Mouse (Mus musculus): ENCODE measurements around the gene Tnfaip8l1. TPM values are rescaled to one million over a fixed set of nuclear protein-coding genes. Genes with fewer than 3 reads are reported as not detected.

The Tnfaip8l1 gene
- polyA plus RNA-seq, 1 experiment from 2014 or later = 4.8 TPM

- Histone ChIP-seq H3K9ac (no peak overlapping the region), H3K9me3 (replicated peaks) (no peaks in the 10 kb centered on the region), H3K36me3 (peaks cover 99% of the 10 kb centered on the region), H3K27me3 (replicated peaks) (no peaks in the 10 kb centered on the region), H3K4me2 (no peak overlapping the region), H3K4me3 (no peak overlapping the region), H3K27ac (ENCODE audit: poor library complexity, severe bottlenecking) (no peak overlapping the region), H3K4me1 (replicated peaks) (no peaks in the 10 kb centered on the region)
- 82% methylated on average over 6 of the region's 6 CpGs for WGBS
- ATAC-seq (ENCODE audit: insufficient number of reproducible peaks, low FRiP score) = no peak
Observed at GRCm38 (mm10) chr17:56206986-56207674, 44.9 kb downstream of the Tnfaip8l1 start.

GRCm38 (mm10) chr17:56207963-56208530, 45.8 kb downstream of the Tnfaip8l1 start:
- 85% methylated on average over 9 of the region's 9 CpGs for WGBS
- H3K27ac ChIP-seq (ENCODE audit: poor library complexity, severe bottlenecking) = no peak overlapping the region
- H3K36me3 ChIP-seq = peaks cover 89% of the 10 kb centered on the region
- no peak overlapping the region for H3K4me2 ChIP-seq
- no peak for ATAC-seq (ENCODE audit: insufficient number of reproducible peaks, low FRiP score)
- H3K9me3 ChIP-seq (replicated peaks) = no peaks in the 10 kb centered on the region
- H3K9ac ChIP-seq = no peak overlapping the region
- H3K4me3 ChIP-seq = no peak overlapping the region
- no peaks in the 10 kb centered on the region for H3K27me3 ChIP-seq (replicated peaks)
- peaks cover 5% of the 10 kb centered on the region; the same call in 1 of the 2 replicates for H3K4me1 ChIP-seq (replicated peaks)

- 87% methylated on average over 3 of the region's 3 CpGs for WGBS
- Histone ChIP-seq H3K4me2 (no peak overlapping the region), H3K36me3 (peaks cover 82% of the 10 kb centered on the region), H3K9ac (no peak overlapping the region), H3K27ac (ENCODE audit: poor library complexity, severe bottlenecking) (no peak overlapping the region), H3K27me3 (replicated peaks) (no peaks in the 10 kb centered on the region), H3K4me1 (replicated peaks) (peaks cover 7% of the 10 kb centered on the region; the same call in 1 of the 2 replicates), H3K9me3 (replicated peaks) (no peaks in the 10 kb centered on the region), H3K4me3 (no peak overlapping the region)
- ATAC-seq (ENCODE audit: insufficient number of reproducible peaks, low FRiP score) = no peak
Observed at GRCm38 (mm10) chr17:56208821-56209220, 46.5 kb downstream of the Tnfaip8l1 start.

GRCm38 (mm10) chr17:56211090-56211489, 48.8 kb downstream of the Tnfaip8l1 start:
- Histone ChIP-seq H3K36me3 (peaks cover 69% of the 10 kb centered on the region), H3K4me2 (no peak overlapping the region), H3K4me3 (no peak overlapping the region), H3K9me3 (replicated peaks) (no peaks in the 10 kb centered on the region), H3K27me3 (replicated peaks) (no peaks in the 10 kb centered on the region), H3K27ac (ENCODE audit: poor library complexity, severe bottlenecking) (no peak overlapping the region), H3K9ac (no peak overlapping the region), H3K4me1 (replicated peaks) (peaks cover 9% of the 10 kb centered on the region)
- no peak for ATAC-seq (ENCODE audit: insufficient number of reproducible peaks, low FRiP score)
- 74% methylated on average over 2 of the region's 2 CpGs for WGBS

- WGBS = 64% methylated on average over 6 of the region's 6 CpGs
- Histone ChIP-seq H3K27me3 (replicated peaks) (no peaks in the 10 kb centered on the region), H3K9me3 (replicated peaks) (no peaks in the 10 kb centered on the region), H3K36me3 (peaks cover 53% of the 10 kb centered on the region), H3K4me3 (no peak overlapping the region), H3K4me2 (no peak overlapping the region), H3K27ac (ENCODE audit: poor library complexity, severe bottlenecking) (no peak overlapping the region), H3K9ac (no peak overlapping the region), H3K4me1 (replicated peaks) (peaks cover 25% of the 10 kb centered on the region)
- no peak for ATAC-seq (ENCODE audit: insufficient number of reproducible peaks, low FRiP score)
Observed at GRCm38 (mm10) chr17:56212676-56213075, 50.4 kb downstream of the Tnfaip8l1 start.

GRCm38 (mm10) chr17:56214229-56214628, 52.0 kb downstream of the Tnfaip8l1 start:
- no peak for ATAC-seq (ENCODE audit: insufficient number of reproducible peaks, low FRiP score)
- no peak overlapping the region for H3K9ac ChIP-seq
- peaks cover 38% of the 10 kb centered on the region for H3K36me3 ChIP-seq
- H3K9me3 ChIP-seq (replicated peaks) = no peaks in the 10 kb centered on the region
- H3K27me3 ChIP-seq (replicated peaks) = no peaks in the 10 kb centered on the region
- peaks cover 30% of the 10 kb centered on the region for H3K4me1 ChIP-seq (replicated peaks)
- no peak overlapping the region for H3K4me3 ChIP-seq
- WGBS = 74% methylated on average over 1 of the region's 1 CpGs
- H3K4me2 ChIP-seq = no peak overlapping the region
- no peak overlapping the region for H3K27ac ChIP-seq (ENCODE audit: poor library complexity, severe bottlenecking)

GRCm38 (mm10) chr17:56217670-56218069, 55.4 kb downstream of the Tnfaip8l1 start:
- Histone ChIP-seq H3K4me3 (peak overlapping the region; percentile 98), H3K27me3 (replicated peaks) (0 out of 2 replicates have a peak, but pooled peaks cover 2% of the 10 kb centered on the region), H3K27ac (ENCODE audit: poor library complexity, severe bottlenecking) (no peak overlapping the region), H3K36me3 (peaks cover 10% of the 10 kb centered on the region), H3K4me2 (peak overlapping the region; percentile 81), H3K4me1 (replicated peaks) (peaks cover 29% of the 10 kb centered on the region), H3K9me3 (replicated peaks) (no peaks in the 10 kb centered on the region), H3K9ac (peak overlapping the region; percentile 97)
- no peak for ATAC-seq (ENCODE audit: insufficient number of reproducible peaks, low FRiP score)
- WGBS = 64% methylated on average over 13 of the region's 13 CpGs

GRCm38 (mm10) chr17:56218377-56219191, 56.3 kb downstream of the Tnfaip8l1 start, which contains the start of gene Dpp9:
Gene Dpp9 (minus strand): TSS chr17:56218905.
- Histone ChIP-seq H3K4me3 (peak within 1 kb of the TSS; percentile 98), H3K27me3 (replicated peaks) (0 out of 2 replicates have a peak, but pooled peaks cover 3% of the 10 kb centered on the region), H3K36me3 (peaks cover 10% of the 10 kb centered on the region), H3K9ac (peak within 1 kb of the TSS; percentile 97), H3K9me3 (replicated peaks) (no peaks in the 10 kb centered on the region), H3K27ac (ENCODE audit: poor library complexity, severe bottlenecking) (peak within 1 kb of the TSS; percentile 85), H3K4me2 (peak within 1 kb of the TSS; percentile 81), H3K4me1 (replicated peaks) (peaks cover 23% of the 10 kb centered on the region)
- under 1% methylated on average over 75 of the region's 78 CpGs for WGBS
- ATAC-seq (ENCODE audit: insufficient number of reproducible peaks, low FRiP score) = peak; percentile 98

GRCm38 (mm10) chr17:56219251-56219650, 57.0 kb downstream of the Tnfaip8l1 start:
- H3K4me2 ChIP-seq = peak overlapping the region; percentile 81
- ATAC-seq (ENCODE audit: insufficient number of reproducible peaks, low FRiP score) = no peak
- 39% methylated on average over 12 of the region's 12 CpGs for WGBS
- 0 out of 2 replicates have a peak, but pooled peaks cover 3% of the 10 kb centered on the region for H3K27me3 ChIP-seq (replicated peaks)
- peak overlapping the region; percentile 97 for H3K9ac ChIP-seq
- H3K36me3 ChIP-seq = peaks cover 10% of the 10 kb centered on the region
- peaks cover 23% of the 10 kb centered on the region for H3K4me1 ChIP-seq (replicated peaks)
- H3K9me3 ChIP-seq (replicated peaks) = no peaks in the 10 kb centered on the region
- peak overlapping the region; percentile 72 for H3K27ac ChIP-seq (ENCODE audit: poor library complexity, severe bottlenecking)
- peak overlapping the region; percentile 98 for H3K4me3 ChIP-seq

GRCm38 (mm10) chr17:56219805-56220204, 57.5 kb downstream of the Tnfaip8l1 start:
- H3K4me2 ChIP-seq = no peak overlapping the region
- no peak overlapping the region for H3K4me3 ChIP-seq
- peaks cover 10% of the 10 kb centered on the region for H3K36me3 ChIP-seq
- peaks cover 23% of the 10 kb centered on the region for H3K4me1 ChIP-seq (replicated peaks)
- no peak for ATAC-seq (ENCODE audit: insufficient number of reproducible peaks, low FRiP score)
- 0 out of 2 replicates have a peak, but pooled peaks cover 3% of the 10 kb centered on the region for H3K27me3 ChIP-seq (replicated peaks)
- H3K9me3 ChIP-seq (replicated peaks) = no peaks in the 10 kb centered on the region
- H3K9ac ChIP-seq = no peak overlapping the region
- 47% methylated on average over 3 of the region's 3 CpGs for WGBS
- no peak overlapping the region for H3K27ac ChIP-seq (ENCODE audit: poor library complexity, severe bottlenecking)
